Mouse (Mus musculus): ENCODE measurements around the gene Slc27a4.

DNA sequence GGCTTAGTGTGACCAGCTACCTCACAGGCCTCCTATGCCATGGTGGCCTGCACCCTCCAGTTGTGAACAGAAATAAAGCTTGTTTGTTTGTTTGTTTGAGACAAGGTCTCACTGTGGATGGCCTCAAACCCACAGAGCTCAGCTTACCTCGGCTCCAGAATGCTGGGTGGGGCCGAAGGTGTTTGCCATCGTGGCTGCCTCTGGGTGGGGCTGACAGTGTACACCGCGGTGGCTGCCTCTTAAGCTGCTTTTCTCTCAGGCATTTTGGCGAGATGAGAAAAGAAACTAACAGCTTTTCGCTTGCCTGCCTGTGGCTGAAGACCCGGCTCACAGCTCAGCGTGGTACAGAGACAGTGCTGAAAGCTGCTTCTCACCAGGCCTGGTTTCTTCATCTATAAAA is 33.5 kb upstream of the Slc27a4 start:
- no peak for TF ChIP-seq CTCF (conservative IDR thresholded peaks at IDR 0.05; ENCODE audit: insufficient read depth, insufficient read length, low read depth, low read length)
- TF ChIP-seq POLR2A (IDR thresholded peaks at IDR 0.05; ENCODE audit: low read depth, low read length), result no peak

All from kidney, adult 2 months (tissue).